Mouse (Mus musculus) G1E (cell line): ENCODE measurements around the gene Sv2b. TPM values are rescaled to one million over a fixed set of nuclear protein-coding genes. Genes with fewer than 3 reads are reported as not detected.

ENCODE experiments used
- ATAC-seq: 2 replicates; pipeline ENCODE4 v1.8.0; 2016; ENCODE audit warnings: mild to moderate bottlenecking; ENCODE audit not compliant: insufficient number of reproducible peaks, poor library complexity, low FRiP score, severe bottlenecking; ENCODE audit errors: extremely low read depth
- DNase-seq: peaks from one replicate; pipeline ENCODE4 v3.0.0; 2012; ENCODE audit warnings: low spot score
- H3K27me3 ChIP-seq: 2 replicates; pipeline ENCODE4 v1.6.1; 2012; ENCODE audit warnings: mild to moderate bottlenecking, low read length, inconsistent platforms; ENCODE audit not compliant: insufficient read depth
- H3K36me3 ChIP-seq: replicated peaks from 2 replicates; pipeline ENCODE3; 2012; ENCODE audit warnings: mild to moderate bottlenecking, inconsistent platforms
- H3K4me1 ChIP-seq: 2 replicates; pipeline ENCODE4 v1.6.1; 2012; ENCODE audit warnings: low read depth, low read length, inconsistent platforms, mixed read lengths; ENCODE audit not compliant: insufficient read depth
- H3K4me3 ChIP-seq: 2 replicates; pipeline ENCODE4 v1.5.1; 2012; ENCODE audit warnings: low read depth, mild to moderate bottlenecking, inconsistent platforms, low read length, moderate library complexity, mixed read lengths
- H3K9me3 ChIP-seq: replicated peaks from 2 replicates; pipeline ENCODE4 v1.6.1; 2012; ENCODE audit warnings: inconsistent platforms
- CTCF ChIP-seq: IDR thresholded peaks from 2 replicates; pipeline ENCODE4 v1.5.1; 2012; ENCODE audit warnings: low read depth, low read length, inconsistent platforms, mixed read lengths
- GATA1 ChIP-seq: IDR thresholded peaks from 2 replicates; pipeline ENCODE4 v1.6.1; 2012; ENCODE audit warnings: borderline replicate concordance, low read length, inconsistent platforms, mixed read lengths
- GATA2 ChIP-seq: IDR thresholded peaks from 2 replicates; pipeline ENCODE4 v1.6.1; 2012; ENCODE audit warnings: low read depth, low read length, inconsistent platforms, borderline replicate concordance
- POLR2AphosphoS5 ChIP-seq: IDR thresholded peaks from 2 replicates; pipeline ENCODE4 v1.6.1; 2012; ENCODE audit warnings: low read depth, low read length, inconsistent platforms; ENCODE audit not compliant: insufficient replicate concordance
- TAL1 ChIP-seq: conservative IDR thresholded peaks from 2 replicates; pipeline ENCODE4 v1.6.1; 2012; ENCODE audit warnings: low read depth, low read length, inconsistent platforms, mixed read lengths
- polyA plus RNA-seq: library from polyadenylated mRNA; stranded (reverse); fragments of >175 nt; gene quantifications from 2 replicates; pipeline ENCODE4 v1.2.3, GENCODE M21; 2012
- total RNA-seq, 2 experiments: library from RNA; stranded (forward) in 1 of 2; stranded (reverse) in 1 of 2; fragments of 200-1000 nt in 1 of 2; fragments of >200 nt in 1 of 2; fragmentation: Nextera tagmentation in 1 of 2; gene quantifications; 2 replicates each; pipeline ENCODE4 v1.2.3; 2014 to 2017

Gene Sv2b
- total and polyA plus RNA-seq, 3 experiments: 0.16 TPM; not detected in 2

GRCm38 (mm10) chr7:75224206-75224605 lies 84.9 kb downstream of the Sv2b start:
- no peak for DNase-seq
- H3K4me3 ChIP-seq: no peak overlapping the region
- no peaks in the 10 kb centered on the region for H3K9me3 ChIP-seq
- no peak for ATAC-seq
- TF ChIP-seq GATA1 (no peak), TAL1 (no peak), POLR2AphosphoS5 (no peak), GATA2 (no peak), CTCF (no peak)
- no peaks in the 10 kb centered on the region for H3K4me1 ChIP-seq
- no peaks in the 10 kb centered on the region for H3K36me3 ChIP-seq
- no peaks in the 10 kb centered on the region for H3K27me3 ChIP-seq

DNA sequence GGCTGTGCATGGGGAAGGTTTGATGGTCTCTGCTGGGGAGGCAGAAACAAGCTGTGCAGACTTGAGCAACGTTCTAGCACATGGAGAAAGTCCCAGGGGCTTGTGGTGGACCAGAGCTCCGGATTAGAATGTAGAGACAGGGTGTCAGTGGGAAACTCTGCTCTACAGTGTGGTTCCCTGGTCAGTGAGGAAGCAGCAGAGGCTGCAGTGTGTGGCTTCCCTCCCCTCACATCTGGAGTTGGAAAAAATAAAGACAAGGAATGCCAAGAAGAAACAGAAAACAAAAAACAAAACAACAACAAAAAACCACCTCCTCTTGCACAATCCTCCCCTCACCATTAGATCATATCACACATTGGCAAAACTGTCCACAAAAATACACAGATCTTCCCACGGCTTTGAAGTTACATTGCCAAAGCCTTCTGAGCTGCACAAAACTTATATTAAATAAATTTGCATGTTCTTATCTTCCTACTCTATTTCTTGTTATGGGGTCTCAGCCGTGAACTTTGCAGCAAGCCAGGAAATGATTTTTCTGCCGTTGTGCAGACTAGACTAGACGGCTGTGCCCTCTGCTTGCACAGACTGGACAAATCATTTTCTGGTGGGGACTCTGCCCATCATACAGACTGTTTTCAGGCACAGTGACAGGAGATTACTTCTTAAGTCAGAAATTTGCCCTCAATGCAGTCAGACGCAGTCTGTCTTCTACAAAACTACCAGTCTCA lies 86.2 kb downstream of the Sv2b start:
- Histone ChIP-seq H3K4me1 (no peaks in the 10 kb centered on the region), H3K4me3 (no peak overlapping the region), H3K9me3 (no peaks in the 10 kb centered on the region), H3K27me3 (no peaks in the 10 kb centered on the region), H3K36me3 (no peaks in the 10 kb centered on the region)
- ATAC-seq (no peak), DNase-seq (no peak)
- no peak for TF ChIP-seq POLR2AphosphoS5
- no peak for TF ChIP-seq GATA1
- no peak for TF ChIP-seq GATA2
- TF ChIP-seq TAL1: no peak
- no peak for TF ChIP-seq CTCF

DNA sequence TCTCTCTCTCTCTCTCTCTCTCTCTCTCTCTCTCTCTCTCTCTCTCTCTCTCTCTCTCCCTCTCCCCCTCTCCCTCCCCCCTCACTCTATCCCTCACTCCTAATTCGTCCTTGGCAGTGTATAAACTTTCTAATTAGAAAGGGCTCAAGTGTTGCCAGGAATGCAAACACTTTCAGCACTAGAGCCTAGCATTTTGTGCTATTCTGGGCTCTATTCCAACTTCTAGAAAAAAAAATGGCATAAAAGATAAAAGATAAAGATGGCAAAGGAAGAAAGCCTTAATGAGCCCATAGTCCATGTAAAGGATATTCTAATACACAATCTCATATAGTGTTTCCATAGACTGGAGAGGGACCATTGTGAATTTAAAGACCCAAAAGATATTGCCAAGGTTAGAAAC lies 88.3 kb downstream of the Sv2b start:
- Histone ChIP-seq H3K27me3 (no peaks in the 10 kb centered on the region), H3K4me1 (no peaks in the 10 kb centered on the region), H3K4me3 (no peak overlapping the region), H3K36me3 (no peaks in the 10 kb centered on the region), H3K9me3 (no peaks in the 10 kb centered on the region)
- TF ChIP-seq CTCF (no peak), GATA1 (no peak), POLR2AphosphoS5 (no peak), GATA2 (no peak), TAL1 (no peak)
- DNase-seq: no peak
- no peak for ATAC-seq

GRCm38 (mm10) chr7:75220296-75220695 lies 88.8 kb downstream of the Sv2b start:
- H3K4me1 ChIP-seq: no peaks in the 10 kb centered on the region
- no peaks in the 10 kb centered on the region for H3K9me3 ChIP-seq
- DNase-seq (no peak), ATAC-seq (no peak)
- TF ChIP-seq TAL1: no peak
- no peak for TF ChIP-seq GATA1
- TF ChIP-seq GATA2: no peak
- H3K27me3 ChIP-seq: no peaks in the 10 kb centered on the region
- no peak overlapping the region for H3K4me3 ChIP-seq
- no peaks in the 10 kb centered on the region for H3K36me3 ChIP-seq

- no peak for ATAC-seq
Observed at GRCm38 (mm10) chr7:75216180-75216579, 92.9 kb downstream of the Sv2b start.

GRCm38 (mm10) chr7:75209221-75209641 lies 99.8 kb downstream of the Sv2b start:
- Histone ChIP-seq H3K27me3 (no peaks in the 10 kb centered on the region), H3K4me1 (no peaks in the 10 kb centered on the region), H3K9me3 (peaks cover 8% of the 10 kb centered on the region), H3K36me3 (no peaks in the 10 kb centered on the region), H3K4me3 (no peak overlapping the region)
- TF ChIP-seq POLR2AphosphoS5 (no peak), CTCF (no peak), GATA1 (no peak)
- ATAC-seq: no peak
- DNase-seq: no peak

More at GRCm38 (mm10) chr7:75216180-75216579, 92.9 kb downstream of the Sv2b start:
- no peaks in the 10 kb centered on the region for H3K4me1 ChIP-seq
- no peaks in the 10 kb centered on the region for H3K36me3 ChIP-seq
- TF ChIP-seq TAL1 (no peak), POLR2AphosphoS5 (no peak), GATA2 (no peak), GATA1 (no peak)
- no peaks in the 10 kb centered on the region for H3K9me3 ChIP-seq
- DNase-seq: no peak
- no peak overlapping the region for H3K4me3 ChIP-seq
- no peaks in the 10 kb centered on the region for H3K27me3 ChIP-seq
